Mouse (Mus musculus) gastrocnemius, postnatal 25 days (tissue): ENCODE data around the gene Rab34. TPM values are rescaled to one million over a fixed set of nuclear protein-coding genes. Genes with fewer than 3 reads are reported as not detected.

ENCODE experiments used
- DNase-seq: peaks from one replicate; pipeline ENCODE4 v3.0.0; 2022
- microRNA-seq, 2 experiments: library from miRNA; unstranded; fragments of <30 nt; microRNA quantifications; one replicate each; pipeline ENCODE4 v1.2.0; 2021; ENCODE audit warnings: borderline replicate concordance in 2 of 2
- total RNA-seq, 2 experiments: library from RNA; stranded (reverse); gene quantifications; 1 replicate in 1 of 2; 2 replicates in 1 of 2; pipeline ENCODE4 v1.2.3; 2021

Rab34 gene
- total RNA-seq, 2 experiments from 2014 or later, result 5.0 to 7.3 TPM

- no peak for DNase-seq
Observed at GRCm38 (mm10) chr11:78213086-78213817, 25.0 kb downstream of the Rab34 start.

- no peak for DNase-seq
Observed at GRCm38 (mm10) chr11:78215709-78216317, 27.6 kb downstream of the Rab34 start.

DNA sequence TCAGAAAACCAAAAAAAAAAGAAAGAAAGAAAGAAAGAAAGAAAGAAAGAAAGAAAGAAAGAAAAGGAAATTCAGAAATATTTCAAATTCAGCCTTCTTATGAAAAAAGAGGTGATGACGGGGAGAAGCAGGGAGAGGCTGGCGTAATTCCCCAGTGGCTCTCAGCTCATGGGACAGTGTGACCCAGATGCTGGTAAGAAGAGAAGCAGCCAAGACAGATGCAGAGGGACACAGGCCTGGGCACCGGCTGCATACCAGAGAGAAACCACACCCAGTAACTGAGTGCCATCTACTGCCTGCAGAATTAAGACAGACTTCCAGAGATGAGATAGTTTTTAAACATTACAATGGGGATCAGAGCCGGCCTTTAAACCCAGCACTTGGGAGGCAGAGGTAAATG lies 35.4 kb downstream of the Rab34 start:
- DNase-seq, result peak; percentile 37

DNA sequence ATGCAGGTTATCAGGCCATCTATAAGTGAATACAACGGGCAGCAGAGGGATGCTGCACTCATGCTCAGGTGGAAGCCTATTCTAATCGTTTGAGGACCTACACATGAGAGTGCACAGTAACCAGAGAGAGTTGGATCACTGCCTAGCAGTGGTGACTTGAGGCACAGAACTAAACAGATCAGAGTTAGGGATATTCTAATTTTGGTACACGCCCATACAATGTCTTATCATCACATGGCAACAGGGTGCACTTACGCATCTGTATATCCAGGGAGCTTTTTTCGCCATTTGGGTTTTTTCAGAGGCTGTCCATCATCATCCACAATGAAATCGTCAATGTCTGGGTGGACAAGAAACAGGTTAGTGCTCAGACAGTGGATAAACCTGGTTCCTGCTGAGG lies 43.3 kb downstream of the Rab34 start:
- DNase-seq, result no peak

- DNase-seq, result no peak
Observed at GRCm38 (mm10) chr11:78240193-78240857, 52.1 kb downstream of the Rab34 start.

Small RNA genes lying within 50 kb of the gene (microRNA-seq; reads per million reads assigned to microRNA genes)
- gene Mir7653, result 0 reads per million in 2 experiments

Other genes with a start within 250 kb of the Rab34 start
- 10 to 100 TPM; 14.2 to 18.2 TPM for gene Phf12, start 205.7 kb upstream of the Rab34 start, total RNA-seq
- gene Dhrs13, start 156.2 kb upstream of the Rab34 start, total RNA-seq, result 1 to 10 TPM in 1 of 2 experiments, under 1 TPM in 1; 0.59 to 1.1 TPM
- gene Flot2, start 150.5 kb upstream of the Rab34 start, total RNA-seq, result 10 to 100 TPM; 54.8 to 55.7 TPM
- gene Eral1, start 108.0 kb upstream of the Rab34 start, total RNA-seq, result 10 to 100 TPM; 19.3 to 20.6 TPM
- 1 to 10 TPM; 5.4 to 5.8 TPM for gene Fam222b, start 93.8 kb upstream of the Rab34 start, total RNA-seq
- 1 to 10 TPM; 2.9 to 4.0 TPM for gene Traf4, start 22.8 kb upstream of the Rab34 start, total RNA-seq
- gene Nek8, start 11.8 kb upstream of the Rab34 start, total RNA-seq, result 1 to 10 TPM in 1 of 2 experiments, under 1 TPM in 1; 0.99 to 1.2 TPM
- gene Tlcd1, start 11.7 kb upstream of the Rab34 start, total RNA-seq, result 1 to 10 TPM; 1.9 to 2.4 TPM
- gene Rpl23a, start 4.8 kb upstream of the Rab34 start, total RNA-seq, result 100 to 1,000 TPM; 715 to 745 TPM
- 1 to 10 TPM in 1 of 2 experiments, under 1 TPM in 1; 0.28 to 1.3 TPM for gene Proca1, start 5.0 kb downstream of the Rab34 start, total RNA-seq
- gene Sdf2, start 57.3 kb downstream of the Rab34 start, total RNA-seq, result 10 to 100 TPM; 37.4 to 47.4 TPM
- 10 to 100 TPM; 22.2 to 22.6 TPM for gene Supt6, start 57.6 kb downstream of the Rab34 start, total RNA-seq
- 100 to 1,000 TPM; 206 to 226 TPM for gene 2610507B11Rik, start 73.3 kb downstream of the Rab34 start, total RNA-seq
- gene BC030499, start 102.4 kb downstream of the Rab34 start, total RNA-seq, result 1 to 10 TPM in 1 of 2 experiments, under 1 TPM in 1; 0.82 to 1.4 TPM
- gene Spag5, start 113.1 kb downstream of the Rab34 start, total RNA-seq, result 1 to 10 TPM; 3.1 to 4.2 TPM
- gene Aldoc, start 134.5 kb downstream of the Rab34 start, total RNA-seq, result 1 to 10 TPM; 2.5 to 2.6 TPM
- gene Pigs, start 140.0 kb downstream of the Rab34 start, total RNA-seq, result 10 to 100 TPM; 18.3 to 20.4 TPM
- gene Unc119, start 155.1 kb downstream of the Rab34 start, total RNA-seq, result 10 to 100 TPM in 1 of 2 experiments, 1 to 10 TPM in 1; 8.4 to 10.5 TPM
- gene Foxn1, start 198.1 kb downstream of the Rab34 start, total RNA-seq, result not detected
- gene Slc13a2, start 233.8 kb downstream of the Rab34 start, total RNA-seq, result not detected